Mouse (Mus musculus) hematopoietic stem cell, adult 5-6 weeks (primary cell): ENCODE data around the gene Cdyl. TPM values are rescaled to one million over a fixed set of nuclear protein-coding genes. Genes with fewer than 3 reads are reported as not detected.
A peak's percentile ranks its signal among the peaks of the same experiment; 100 is the strongest.

Experiments
- ATAC-seq, 2 experiments: fragments of 125-278 bp in 1 of 2; replicated peaks in 1 of 2; 2 replicates each; pipeline ENCODE4 v1.8.0; 2016 to 2017; ENCODE audit warnings: inconsistent platforms in 2 of 2, mild to moderate bottlenecking in 2 of 2, moderate number of reproducible peaks in 2 of 2, low read depth in 1 of 2, moderate TSS enrichment in 1 of 2; ENCODE audit not compliant: low FRiP score in 2 of 2, poor library complexity in 2 of 2, severe bottlenecking in 2 of 2, insufficient read depth in 1 of 2, low TSS enrichment in 1 of 2
- total RNA-seq: library from RNA; stranded (forward); fragments of 172-1452, 232-1000 nt; gene quantifications from 2 replicates; pipeline ENCODE4 v1.2.3, GENCODE M21; 2017

Cdyl gene
- total RNA-seq, 1 experiment from 2014 or later: 14.4 TPM

DNA sequence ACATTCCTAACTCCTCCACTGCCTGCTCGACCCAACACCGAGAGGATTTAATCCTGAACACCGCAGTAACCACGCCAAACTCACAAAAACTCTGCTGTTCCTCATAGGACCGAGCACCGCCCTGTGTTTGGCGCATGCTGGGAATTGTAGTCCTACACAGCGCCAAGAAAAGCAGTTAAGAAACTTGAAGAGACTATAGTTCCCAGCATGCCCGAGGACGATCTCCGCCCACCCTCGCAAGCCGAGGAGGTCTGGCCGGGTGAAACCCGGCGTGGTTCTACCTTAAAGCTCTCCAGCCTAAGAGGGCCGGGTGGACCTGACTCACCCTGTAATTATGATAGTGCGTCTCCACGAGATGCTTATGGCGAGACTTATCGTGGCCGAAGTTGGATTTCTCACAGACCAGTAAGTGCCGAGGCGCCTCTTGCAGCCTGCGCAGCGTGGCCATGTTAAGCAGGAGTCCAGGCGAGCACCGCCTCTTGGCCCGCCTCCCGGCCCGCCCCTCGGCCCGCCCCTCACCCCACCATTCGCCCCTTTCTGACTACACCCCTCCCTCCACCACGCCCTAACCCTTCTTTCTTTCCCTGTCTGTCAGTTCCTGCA is 246.3 kb downstream of the Cdyl start, which contains the start of gene Rpp40:
TSS of gene Rpp40 (minus strand) at position 481 of the 603 bp plus-strand sequence.
- peak; percentile 99 to 100 for ATAC-seq

- no peak for ATAC-seq
Observed at GRCm38 (mm10) chr13:35911476-35911875, 251.8 kb downstream of the Cdyl start.

Other genes starting within 250 kb of the Cdyl start
- gene Rpp40, start 246.5 kb downstream of the Cdyl start, total RNA-seq: 13.0 and 19.3 TPM in 2 replicates